Mouse (Mus musculus) E14TG2a.4 (cell line): ENCODE data around the gene Gadd45b.

Experiments
- CTCF ChIP-seq: conservative IDR thresholded peaks from 2 replicates; pipeline ENCODE4 v1.5.1; 2014; ENCODE audit warnings: low read length
- NANOG ChIP-seq: IDR thresholded peaks from 2 replicates; pipeline ENCODE4 v1.6.1; 2014; ENCODE audit warnings: borderline replicate concordance, low read length, mixed read lengths

DNA sequence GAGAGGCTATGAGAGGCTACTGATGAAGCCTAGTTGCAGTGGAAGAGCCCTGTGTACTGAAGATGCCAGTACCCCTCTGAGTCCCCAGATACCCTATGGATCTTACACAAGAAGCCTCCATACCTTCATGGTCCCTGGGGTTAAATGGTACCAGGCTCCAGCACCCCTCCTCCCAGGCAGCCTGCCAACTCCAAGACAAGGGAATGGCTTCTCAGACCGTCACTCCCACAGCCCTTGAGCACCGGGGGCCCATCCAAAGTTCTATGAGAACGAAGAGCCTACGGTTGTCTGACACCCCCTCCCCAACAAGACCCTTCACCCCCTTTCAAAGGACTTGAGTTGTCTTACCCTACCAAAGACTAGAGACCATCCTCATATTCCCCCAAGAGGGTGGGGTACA, 14.1 kb upstream of the Gadd45b start:
- no peak for TF ChIP-seq CTCF
- TF ChIP-seq NANOG, result no peak
